Mouse (Mus musculus) spleen, postnatal 36 days (tissue): ENCODE data around the gene Armc2.

Source experiments
- DNase-seq, 2 experiments: peaks; one replicate each; pipeline ENCODE4 v3.0.0; 2022; ENCODE audit warnings: low spot score in 2 of 2, mixed read lengths in 1 of 2

Gene Armc2

DNA sequence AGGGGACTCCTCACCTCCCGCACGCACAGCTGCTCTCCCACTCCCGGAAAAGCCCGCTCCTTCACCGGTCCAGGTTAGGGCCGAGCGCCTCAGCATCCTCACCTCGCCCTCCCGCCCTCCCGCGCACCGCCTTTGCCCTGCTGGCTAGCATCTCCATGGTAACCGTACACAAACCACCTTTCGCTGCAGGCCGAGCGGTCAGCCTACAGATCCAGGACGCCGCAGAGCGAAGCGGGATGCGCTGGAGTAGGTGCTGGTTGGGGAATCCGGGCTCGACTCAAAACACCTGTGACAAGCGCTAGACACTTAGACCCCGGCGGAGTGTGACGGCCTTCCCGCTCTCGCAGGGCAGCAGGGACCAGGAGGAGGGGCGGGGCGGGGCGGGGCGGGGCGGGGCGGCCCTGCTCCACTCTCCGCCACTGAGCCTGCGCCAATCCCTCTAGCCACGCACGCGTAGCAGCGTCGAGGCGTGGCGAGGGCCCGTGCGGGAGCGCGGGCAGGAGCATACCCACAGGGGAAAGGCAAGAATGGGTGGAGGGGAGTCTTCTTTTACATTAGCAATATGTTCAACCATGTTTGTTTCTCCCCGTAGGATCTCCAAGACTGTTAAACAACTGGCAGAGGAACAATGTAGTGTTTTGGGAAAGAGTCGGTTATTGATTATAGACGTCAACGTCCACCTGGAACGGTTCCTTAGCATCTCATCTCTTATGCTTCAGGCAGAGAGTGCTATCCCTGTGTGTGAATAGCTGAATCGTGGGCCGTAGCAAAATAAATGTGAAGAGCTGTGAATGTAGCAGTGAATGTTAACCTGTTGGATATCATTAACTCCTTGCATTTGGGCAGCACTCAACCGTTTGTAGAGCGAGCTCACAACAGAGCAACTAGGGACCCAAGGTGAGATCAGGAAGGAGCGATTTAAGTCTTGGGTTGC lies at the start of gene Armc2:
Gene Armc2 (minus strand): TSS at position 427 of the 934 bp plus-strand sequence.
- DNase-seq, result peak; percentile 46 to 59

- no peak for DNase-seq
Measured at GRCm38 (mm10) chr10:42064446-42064845, 46.2 kb upstream of the Armc2 start.

- DNase-seq, result no peak
Measured at GRCm38 (mm10) chr10:42059522-42059921, 41.3 kb upstream of the Armc2 start.

DNA sequence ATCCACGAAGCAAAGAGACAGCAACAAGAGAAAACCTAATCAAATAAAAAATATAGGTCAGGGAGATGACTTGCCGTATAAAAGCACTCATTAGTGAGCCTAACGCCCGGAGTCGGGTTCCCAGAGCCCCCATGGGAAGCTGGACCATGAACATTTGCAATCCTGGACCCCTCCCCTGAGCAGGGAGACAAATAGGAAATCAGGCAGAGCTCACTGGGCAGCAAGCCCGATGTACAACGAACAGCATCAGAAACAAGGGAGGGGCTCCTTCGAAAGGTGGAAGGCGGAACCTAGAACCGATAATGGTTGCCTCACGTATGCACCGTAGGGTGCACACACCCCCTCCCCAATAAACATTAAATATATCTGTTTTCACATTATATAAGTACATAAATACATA lies 39.5 kb upstream of the Armc2 start:
- no peak for DNase-seq

GRCm38 (mm10) chr10:42057231-42057601 lies 39.0 kb upstream of the Armc2 start:
- peak; percentile 51 to 61 for DNase-seq

GRCm38 (mm10) chr10:42056486-42057230 lies 38.4 kb upstream of the Armc2 start:
- DNase-seq, result no peak

DNA sequence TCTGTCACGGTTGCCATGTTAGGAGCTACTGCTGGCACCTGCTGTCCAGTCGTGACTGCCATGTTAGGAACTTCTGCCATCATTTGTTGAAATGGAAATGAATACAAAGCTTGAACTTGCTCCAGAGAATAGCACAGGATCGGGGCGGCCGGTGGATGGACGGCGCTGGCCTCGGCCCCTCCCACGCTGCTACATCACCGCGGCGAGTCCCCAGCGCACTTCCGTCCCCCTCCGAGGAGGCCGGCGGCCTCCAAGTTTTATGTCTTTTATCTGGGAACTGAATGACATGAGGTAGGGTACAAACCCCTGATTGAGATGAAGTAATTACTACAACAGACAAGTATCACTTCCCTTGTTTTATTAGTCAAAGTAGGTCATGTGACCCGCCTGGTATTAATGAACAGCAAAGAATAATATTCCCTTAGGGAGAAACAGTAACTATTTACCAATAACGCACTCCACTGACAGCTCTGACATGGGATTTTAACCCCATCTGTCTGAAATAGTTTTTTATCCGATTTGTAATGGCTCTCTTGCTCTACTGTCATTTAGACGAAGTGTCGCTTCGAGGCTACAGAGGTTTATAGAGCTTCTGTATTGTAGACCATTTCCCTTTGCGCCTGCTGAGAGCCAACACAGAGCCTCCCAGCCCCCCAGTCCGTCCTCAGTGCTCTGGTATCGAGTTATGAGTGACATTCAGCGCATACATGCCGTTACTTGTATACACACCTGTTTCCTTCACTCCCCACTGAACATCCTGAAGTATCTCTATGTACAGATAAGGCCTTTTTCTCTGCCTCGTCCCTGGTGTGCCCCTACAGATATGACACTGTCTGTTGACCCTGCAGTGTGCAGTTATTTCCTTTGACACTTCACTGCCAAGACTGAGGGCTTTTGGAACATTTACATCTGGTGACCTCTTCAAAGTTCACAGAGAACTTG lies 37.3 kb upstream of the Armc2 start:
- peak; percentile 14 to 28 for DNase-seq

DNA sequence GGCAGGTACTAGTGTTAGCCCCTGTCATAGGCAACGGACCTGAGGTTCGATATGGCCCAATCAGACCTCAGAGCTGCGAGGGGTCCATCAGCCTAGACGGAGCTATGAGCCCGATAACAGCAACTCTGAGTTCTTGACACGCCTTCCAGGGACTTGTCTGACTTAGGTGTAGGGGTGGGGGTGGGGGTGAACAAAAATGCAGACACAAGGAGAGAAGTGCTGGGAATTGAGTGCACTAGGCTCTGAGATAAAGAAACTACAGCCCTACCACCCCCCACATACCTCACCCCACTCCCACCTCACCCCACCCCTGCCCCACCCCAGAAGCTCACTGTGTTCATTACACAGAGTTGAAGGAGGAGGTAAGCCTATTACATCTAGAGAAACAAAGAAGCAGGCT lies 32.8 kb upstream of the Armc2 start:
- DNase-seq, result no peak

DNA sequence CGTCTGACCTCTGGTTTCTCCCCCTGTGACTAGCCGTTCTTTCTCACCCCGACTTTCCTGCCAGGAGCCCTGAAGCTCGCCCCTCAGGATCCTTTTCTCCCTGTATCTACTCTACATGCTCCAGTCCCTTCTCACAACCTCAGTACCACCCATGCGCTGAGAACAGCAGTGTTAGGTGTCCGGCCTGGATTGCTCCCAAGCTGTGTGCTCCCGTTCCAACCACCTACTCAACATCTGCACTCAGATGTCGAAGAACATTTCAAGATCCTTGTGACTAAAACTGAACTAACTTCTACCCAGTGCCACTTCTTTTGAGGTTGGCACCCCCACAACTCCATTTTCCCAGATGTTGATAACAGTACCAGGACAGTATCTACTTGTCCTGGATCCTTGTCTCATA lies 30.4 kb upstream of the Armc2 start:
- DNase-seq, result no peak

- no peak for DNase-seq
Measured at GRCm38 (mm10) chr10:42044574-42044973, 26.3 kb upstream of the Armc2 start.

GRCm38 (mm10) chr10:42043307-42043706 lies 25.1 kb upstream of the Armc2 start:
- no peak for DNase-seq

- no peak for DNase-seq
Measured at GRCm38 (mm10) chr10:42042881-42043280, 24.6 kb upstream of the Armc2 start.

DNA sequence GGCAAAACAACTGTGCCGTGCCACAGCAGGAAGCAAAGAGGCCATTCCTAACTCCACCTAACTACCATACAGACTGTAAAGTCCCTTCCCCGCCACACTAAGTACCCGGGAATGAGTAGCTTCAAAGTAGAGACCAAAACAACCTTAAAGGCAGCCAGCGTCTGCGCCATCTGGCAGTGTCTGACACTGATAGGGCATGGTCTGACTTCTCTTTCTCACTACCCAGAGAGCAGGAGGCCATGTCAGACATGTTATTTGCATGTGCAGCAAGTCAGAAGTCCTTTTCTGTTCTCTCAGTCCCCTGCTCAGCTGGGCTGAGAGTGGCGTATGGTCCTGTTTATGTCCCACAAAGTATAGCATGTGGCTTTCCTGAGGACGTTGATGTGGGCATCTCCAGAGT lies 23.8 kb upstream of the Armc2 start:
- DNase-seq, result no peak

DNA sequence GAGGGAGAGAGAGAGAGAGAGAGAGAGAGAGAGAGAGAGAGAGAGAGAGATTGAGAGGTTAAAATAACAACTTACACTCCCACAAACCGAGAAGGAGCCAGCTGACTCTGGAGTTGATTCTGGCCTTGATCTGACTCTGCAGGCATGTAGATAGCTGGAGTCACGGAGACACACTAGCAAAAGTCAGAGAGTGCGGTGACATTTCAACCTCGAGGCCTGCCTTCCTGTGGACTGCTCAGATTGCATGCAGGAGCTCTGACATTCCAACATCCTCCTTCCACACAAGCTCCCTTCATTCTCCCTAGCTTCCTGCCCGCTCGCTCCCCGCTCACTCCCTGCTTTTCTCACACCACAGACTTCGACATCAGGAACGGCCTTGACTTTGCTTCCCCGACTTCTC lies 20.3 kb upstream of the Armc2 start:
- DNase-seq, result no peak

- DNase-seq, result no peak
Measured at GRCm38 (mm10) chr10:42037301-42037870, 19.1 kb upstream of the Armc2 start.

GRCm38 (mm10) chr10:42036846-42037245 lies 18.6 kb upstream of the Armc2 start:
- no peak for DNase-seq

- no peak for DNase-seq
Measured at GRCm38 (mm10) chr10:42033571-42033970, 15.3 kb upstream of the Armc2 start.

DNA sequence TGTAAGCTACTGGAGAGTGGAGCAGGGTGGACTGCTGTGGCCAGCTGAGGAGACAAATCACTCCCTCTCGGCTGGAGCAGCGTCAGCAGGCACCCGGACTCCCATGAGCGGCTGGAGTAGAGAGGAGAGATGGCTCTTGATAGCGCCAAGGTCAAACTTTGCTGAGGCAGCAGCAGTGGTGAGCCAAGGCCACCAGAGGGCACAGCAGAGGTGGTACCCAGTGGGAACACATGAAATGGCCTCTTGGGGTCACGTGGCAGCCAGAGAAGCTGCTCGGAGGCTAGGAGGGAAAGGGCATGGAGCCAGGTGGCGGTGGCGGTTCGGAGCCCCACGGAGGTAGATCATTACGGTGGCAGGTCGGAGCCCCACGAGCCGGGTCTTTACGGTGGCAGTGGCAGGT lies 12.8 kb upstream of the Armc2 start:
- peak; percentile 82 to 87 for DNase-seq

DNA sequence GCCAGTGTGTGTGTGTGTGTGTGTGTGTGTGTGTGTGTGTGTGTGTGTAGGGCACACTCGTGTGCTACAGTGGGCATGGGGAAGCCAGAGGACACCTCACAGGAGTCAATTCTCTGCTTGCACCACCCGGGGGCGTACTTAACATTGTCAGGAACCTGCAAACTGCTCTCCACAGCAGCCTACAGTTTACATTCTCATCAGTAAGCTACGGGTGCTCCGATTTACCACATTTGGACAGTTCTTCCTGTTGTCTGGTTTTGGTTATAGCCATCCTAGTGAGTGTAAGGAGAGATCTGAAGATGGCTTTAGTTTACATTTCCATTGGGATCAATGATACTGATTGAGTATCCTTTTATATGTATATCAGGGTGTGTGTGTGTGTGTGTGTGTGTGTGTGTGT lies 11.3 kb upstream of the Armc2 start:
- no peak for DNase-seq

- no peak for DNase-seq
Measured at GRCm38 (mm10) chr10:42027337-42027736, 9.1 kb upstream of the Armc2 start.

- no peak for DNase-seq
Measured at GRCm38 (mm10) chr10:42024406-42024805, 6.2 kb upstream of the Armc2 start.
